Mouse (Mus musculus): Measurements from ENCODE around the gene Cep95. TPM values are rescaled to one million over a fixed set of nuclear protein-coding genes. Genes with fewer than 3 reads are reported as not detected.

The Cep95 gene
- polyA plus RNA-seq, 1 experiment from 2014 or later, result 16.2 TPM

GRCm38 (mm10) chr11:106753314-106753713 is 35.7 kb upstream of the Cep95 start:
- Histone ChIP-seq H3K4me1 (replicated peaks) (peaks cover 16% of the 10 kb centered on the region), H3K27ac (ENCODE audit: poor library complexity, severe bottlenecking) (no peak overlapping the region), H3K9me3 (replicated peaks) (no peaks in the 10 kb centered on the region), H3K36me3 (no peaks in the 10 kb centered on the region), H3K4me2 (no peak overlapping the region), H3K4me3 (no peak overlapping the region), H3K27me3 (replicated peaks) (no peaks in the 10 kb centered on the region), H3K9ac (no peak overlapping the region)
- WGBS, result 69% methylated on average over 6 of the region's 6 CpGs
- ATAC-seq (ENCODE audit: insufficient number of reproducible peaks, low FRiP score), result no peak

GRCm38 (mm10) chr11:106755583-106755982 is 33.5 kb upstream of the Cep95 start:
- ATAC-seq (ENCODE audit: insufficient number of reproducible peaks, low FRiP score), result no peak

GRCm38 (mm10) chr11:106759028-106759427 is 30.0 kb upstream of the Cep95 start:
- no peak for ATAC-seq (ENCODE audit: insufficient number of reproducible peaks, low FRiP score)
- no peaks in the 10 kb centered on the region for H3K9me3 ChIP-seq (replicated peaks)
- H3K27me3 ChIP-seq (replicated peaks), result no peaks in the 10 kb centered on the region
- no peak overlapping the region for H3K4me3 ChIP-seq
- peaks cover 40% of the 10 kb centered on the region for H3K4me1 ChIP-seq (replicated peaks)
- H3K4me2 ChIP-seq, result no peak overlapping the region
- WGBS, result 92% methylated on average over 3 of the region's 3 CpGs
- no peaks in the 10 kb centered on the region for H3K36me3 ChIP-seq
- no peak overlapping the region for H3K9ac ChIP-seq
- no peak overlapping the region for H3K27ac ChIP-seq (ENCODE audit: poor library complexity, severe bottlenecking)

More at GRCm38 (mm10) chr11:106755583-106755982, 33.5 kb upstream of the Cep95 start:
- no peaks in the 10 kb centered on the region for H3K9me3 ChIP-seq (replicated peaks)
- H3K27ac ChIP-seq (ENCODE audit: poor library complexity, severe bottlenecking), result no peak overlapping the region
- H3K4me3 ChIP-seq, result no peak overlapping the region
- no peak overlapping the region for H3K4me2 ChIP-seq
- no peak overlapping the region for H3K9ac ChIP-seq
- H3K4me1 ChIP-seq (replicated peaks), result peaks cover 18% of the 10 kb centered on the region
- 24% methylated on average over 5 of the region's 5 CpGs for WGBS
- H3K36me3 ChIP-seq, result no peaks in the 10 kb centered on the region
- H3K27me3 ChIP-seq (replicated peaks), result no peaks in the 10 kb centered on the region

GRCm38 (mm10) chr11:106760511-106760910 is 28.5 kb upstream of the Cep95 start:
- no peak overlapping the region for H3K9ac ChIP-seq
- peaks cover 6% of the 10 kb centered on the region; the same call in 1 of the 2 replicates for H3K36me3 ChIP-seq
- H3K27ac ChIP-seq (ENCODE audit: poor library complexity, severe bottlenecking), result peak overlapping the region; percentile 96
- no peak for ATAC-seq (ENCODE audit: insufficient number of reproducible peaks, low FRiP score)
- H3K9me3 ChIP-seq (replicated peaks), result no peaks in the 10 kb centered on the region
- H3K27me3 ChIP-seq (replicated peaks), result no peaks in the 10 kb centered on the region
- H3K4me3 ChIP-seq, result no peak overlapping the region
- no peak overlapping the region for H3K4me2 ChIP-seq
- 87% methylated on average over 5 of the region's 5 CpGs for WGBS
- H3K4me1 ChIP-seq (replicated peaks), result peaks cover 45% of the 10 kb centered on the region

- H3K9ac ChIP-seq, result peak overlapping the region; percentile 39; the same call in 1 of the 2 replicates
- 0 out of 2 replicates have a peak overlapping the region, but pooled peaks have one; percentile 6 for H3K4me2 ChIP-seq
- H3K9me3 ChIP-seq (replicated peaks), result no peaks in the 10 kb centered on the region
Observed at GRCm38 (mm10) chr11:106762139-106762799, 26.8 kb upstream of the Cep95 start.

GRCm38 (mm10) chr11:106762800-106763185 is 26.3 kb upstream of the Cep95 start:
- ATAC-seq (ENCODE audit: insufficient number of reproducible peaks, low FRiP score), result no peak

More at GRCm38 (mm10) chr11:106762139-106762799, 26.8 kb upstream of the Cep95 start:
- Histone ChIP-seq H3K4me3 (no peak overlapping the region), H3K36me3 (peaks cover 21% of the 10 kb centered on the region), H3K27me3 (replicated peaks) (no peaks in the 10 kb centered on the region), H3K4me1 (replicated peaks) (peaks cover 45% of the 10 kb centered on the region), H3K27ac (ENCODE audit: poor library complexity, severe bottlenecking) (peak overlapping the region; percentile 96)
- WGBS, result 4% methylated on average over 5 of the region's 5 CpGs
- ATAC-seq (ENCODE audit: insufficient number of reproducible peaks, low FRiP score), result peak; percentile 67

GRCm38 (mm10) chr11:106766611-106767162 is 22.4 kb upstream of the Cep95 start:
- Histone ChIP-seq H3K27me3 (replicated peaks) (no peaks in the 10 kb centered on the region), H3K4me2 (no peak overlapping the region), H3K36me3 (peaks cover 61% of the 10 kb centered on the region), H3K27ac (ENCODE audit: poor library complexity, severe bottlenecking) (no peak overlapping the region), H3K4me1 (replicated peaks) (peaks cover 26% of the 10 kb centered on the region), H3K4me3 (no peak overlapping the region), H3K9ac (no peak overlapping the region), H3K9me3 (replicated peaks) (peaks cover 6% of the 10 kb centered on the region)
- 88% methylated on average over 4 of the region's 4 CpGs for WGBS
- no peak for ATAC-seq (ENCODE audit: insufficient number of reproducible peaks, low FRiP score)

More at GRCm38 (mm10) chr11:106762800-106763185, 26.3 kb upstream of the Cep95 start:
- Histone ChIP-seq H3K4me1 (replicated peaks) (peaks cover 40% of the 10 kb centered on the region), H3K9me3 (replicated peaks) (peaks cover 4% of the 10 kb centered on the region), H3K27ac (ENCODE audit: poor library complexity, severe bottlenecking) (peak overlapping the region; percentile 96), H3K36me3 (peaks cover 27% of the 10 kb centered on the region), H3K4me2 (0 out of 2 replicates have a peak overlapping the region, but pooled peaks have one; percentile 6), H3K27me3 (replicated peaks) (no peaks in the 10 kb centered on the region), H3K9ac (peak overlapping the region; percentile 29; the same call in 1 of the 2 replicates), H3K4me3 (no peak overlapping the region)
- 49% methylated on average over 9 of the region's 9 CpGs for WGBS

GRCm38 (mm10) chr11:106767516-106767915 is 21.5 kb upstream of the Cep95 start:
- no peak for ATAC-seq (ENCODE audit: insufficient number of reproducible peaks, low FRiP score)
- Histone ChIP-seq H3K9me3 (replicated peaks) (peaks cover 6% of the 10 kb centered on the region), H3K9ac (no peak overlapping the region), H3K4me1 (replicated peaks) (peaks cover 18% of the 10 kb centered on the region), H3K36me3 (peaks cover 67% of the 10 kb centered on the region), H3K4me3 (no peak overlapping the region), H3K4me2 (no peak overlapping the region), H3K27ac (ENCODE audit: poor library complexity, severe bottlenecking) (no peak overlapping the region), H3K27me3 (replicated peaks) (no peaks in the 10 kb centered on the region)
- 88% methylated on average over 4 of the region's 4 CpGs for WGBS

GRCm38 (mm10) chr11:106770195-106770974 is 18.7 kb upstream of the Cep95 start:
- peaks cover 6% of the 10 kb centered on the region for H3K9me3 ChIP-seq (replicated peaks)

GRCm38 (mm10) chr11:106773061-106773460 is 16.0 kb upstream of the Cep95 start:
- Histone ChIP-seq H3K9me3 (replicated peaks) (no peaks in the 10 kb centered on the region), H3K36me3 (peaks cover 81% of the 10 kb centered on the region), H3K27me3 (replicated peaks) (no peaks in the 10 kb centered on the region), H3K4me1 (replicated peaks) (peaks cover 6% of the 10 kb centered on the region; the same call in 1 of the 2 replicates), H3K9ac (no peak overlapping the region), H3K4me2 (no peak overlapping the region), H3K27ac (ENCODE audit: poor library complexity, severe bottlenecking) (no peak overlapping the region), H3K4me3 (no peak overlapping the region)
- 91% methylated on average over 9 of the region's 9 CpGs for WGBS
- ATAC-seq (ENCODE audit: insufficient number of reproducible peaks, low FRiP score), result no peak

More at GRCm38 (mm10) chr11:106770195-106770974, 18.7 kb upstream of the Cep95 start:
- no peaks in the 10 kb centered on the region for H3K27me3 ChIP-seq (replicated peaks)
- no peak overlapping the region for H3K4me2 ChIP-seq
- H3K4me1 ChIP-seq (replicated peaks), result no peaks in the 10 kb centered on the region
- no peak for ATAC-seq (ENCODE audit: insufficient number of reproducible peaks, low FRiP score)
- 94% methylated on average over 9 of the region's 9 CpGs for WGBS
- H3K4me3 ChIP-seq, result no peak overlapping the region
- H3K36me3 ChIP-seq, result peaks cover 91% of the 10 kb centered on the region
- H3K27ac ChIP-seq (ENCODE audit: poor library complexity, severe bottlenecking), result no peak overlapping the region
- H3K9ac ChIP-seq, result no peak overlapping the region

- WGBS, result 93% methylated on average over 4 of the region's 4 CpGs
- Histone ChIP-seq H3K4me2 (no peak overlapping the region), H3K36me3 (peaks cover 61% of the 10 kb centered on the region)
Observed at GRCm38 (mm10) chr11:106776960-106777359, 12.1 kb upstream of the Cep95 start.

More at GRCm38 (mm10) chr11:106776960-106777359, 12.1 kb upstream of the Cep95 start:
- H3K4me3 ChIP-seq, result no peak overlapping the region
- no peaks in the 10 kb centered on the region for H3K9me3 ChIP-seq (replicated peaks)
- H3K4me1 ChIP-seq (replicated peaks), result peaks cover 6% of the 10 kb centered on the region; the same call in 1 of the 2 replicates
- H3K27ac ChIP-seq (ENCODE audit: poor library complexity, severe bottlenecking), result no peak overlapping the region
- no peak overlapping the region for H3K9ac ChIP-seq
- H3K27me3 ChIP-seq (replicated peaks), result no peaks in the 10 kb centered on the region
- no peak for ATAC-seq (ENCODE audit: insufficient number of reproducible peaks, low FRiP score)

All from heart, embryonic 12.5 days (tissue).